Mouse (Mus musculus) midbrain, embryonic 16.5 days (tissue): Measurements from ENCODE around the gene Pth2. TPM values are rescaled to one million over a fixed set of nuclear protein-coding genes. Genes with fewer than 3 reads are reported as not detected.
A peak's percentile ranks its signal among the peaks of the same experiment; 100 is the strongest.

ENCODE experiments used
- ATAC-seq: fragments of 200-750 bp; cut with Nextera tagmentation; 2 replicates; pipeline ENCODE4 v1.8.0; 2017; ENCODE audit warnings: moderate TSS enrichment
- H3K27ac ChIP-seq: fragments of 300-500 bp; sonication (generic); 2 replicates; pipeline ENCODE4 v1.5.1; 2014; ENCODE audit warnings: mild to moderate bottlenecking, low read length, mixed read lengths
- H3K27me3 ChIP-seq: fragments of 300-500 bp; sonication (generic); 2 replicates; pipeline ENCODE4 v1.6.1; 2014; ENCODE audit warnings: low read depth, low read length, mixed read lengths; ENCODE audit not compliant: control insufficient read depth, insufficient read depth
- H3K36me3 ChIP-seq: fragments of 300-500 bp; sonication (generic); 2 replicates; pipeline ENCODE4 v1.6.1; 2014; ENCODE audit warnings: mild to moderate bottlenecking, low read length, moderate library complexity, mixed read lengths; ENCODE audit not compliant: control insufficient read depth, insufficient read depth
- H3K4me1 ChIP-seq: fragments of 300-500 bp; sonication (generic); 2 replicates; pipeline ENCODE4 v1.6.1; 2014; ENCODE audit warnings: mild to moderate bottlenecking, low read length, mixed read lengths; ENCODE audit not compliant: control insufficient read depth, insufficient read depth
- H3K4me2 ChIP-seq: fragments of 300-500 bp; sonication (generic); 2 replicates; pipeline ENCODE4 v1.6.1; 2014; ENCODE audit warnings: mild to moderate bottlenecking, low read length, mixed read lengths
- H3K4me3 ChIP-seq: fragments of 300-500 bp; sonication (generic); 2 replicates; pipeline ENCODE4 v1.5.1; 2014; ENCODE audit warnings: low read depth, mild to moderate bottlenecking, low read length, moderate library complexity, mixed read lengths
- H3K9ac ChIP-seq: fragments of 300-500 bp; sonication (generic); 2 replicates; pipeline ENCODE4 v1.6.1; 2014; ENCODE audit warnings: low read depth, low read length, mixed read lengths
- H3K9me3 ChIP-seq: fragments of 300-500 bp; sonication (generic); replicated peaks from 2 replicates; pipeline ENCODE4 v1.6.1; 2014; ENCODE audit warnings: mild to moderate bottlenecking, low read length, mixed read lengths; ENCODE audit not compliant: control insufficient read depth, poor library complexity, severe bottlenecking
- WGBS: fragments of 180-500 bp; shearing (Covaris S2); extraction: QIAGEN DNeasy Blood & Tissue Kit; methylation state at CpG from one replicate; pipeline ENCODE4 v1.1.7; 2014; 5-methylcytosine and 5-hydroxymethylcytosine counted together
- polyA plus RNA-seq: library from polyadenylated mRNA; unstranded; fragments of >200 nt; fragmentation: Nextera tagmentation; extraction: Ambion mirVana; gene quantifications from 2 replicates; pipeline ENCODE4 v1.2.1, GENCODE M21; 2015

The Pth2 gene
- polyA plus RNA-seq, 1 experiment from 2014 or later = 1.2 TPM

DNA sequence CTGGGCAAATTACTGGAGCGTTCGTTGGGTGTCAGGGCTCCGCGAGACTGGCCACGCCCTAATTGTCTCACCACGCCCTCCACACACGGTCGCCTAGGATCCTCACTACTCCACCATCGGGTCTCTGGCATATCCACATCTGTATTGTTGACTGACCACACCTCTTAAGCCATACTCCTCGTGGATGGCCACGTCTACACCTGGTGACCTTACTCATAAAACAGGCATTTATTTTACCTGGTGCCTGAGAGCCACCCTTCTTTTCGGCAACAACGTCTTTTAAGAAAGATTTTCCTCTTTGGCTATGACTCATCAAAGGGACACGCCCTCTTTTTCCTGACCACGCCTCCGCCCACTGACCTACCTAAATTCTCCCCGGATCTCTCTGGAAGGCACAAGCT is 31.1 kb downstream of the Pth2 start, which contains the start of gene Dkkl1:
Dkkl1 (minus strand) TSS at position 297 of the 401 bp plus-strand sequence.
- H3K27me3 ChIP-seq = peaks cover 21% of the 10 kb centered on the region
- H3K9me3 ChIP-seq = no peaks in the 10 kb centered on the region
- peak within 1 kb of the TSS; percentile 32 for H3K4me2 ChIP-seq
- no peak within 1 kb of the TSS for H3K9ac ChIP-seq
- no peaks in the 10 kb centered on the region for H3K36me3 ChIP-seq
- peaks cover 14% of the 10 kb centered on the region for H3K4me1 ChIP-seq
- H3K4me3 ChIP-seq = peak within 1 kb of the TSS; percentile 20
- WGBS = 6% methylated on average over 17 of the region's 17 CpGs
- no peak within 1 kb of the TSS for H3K27ac ChIP-seq
- no peak for ATAC-seq

DNA sequence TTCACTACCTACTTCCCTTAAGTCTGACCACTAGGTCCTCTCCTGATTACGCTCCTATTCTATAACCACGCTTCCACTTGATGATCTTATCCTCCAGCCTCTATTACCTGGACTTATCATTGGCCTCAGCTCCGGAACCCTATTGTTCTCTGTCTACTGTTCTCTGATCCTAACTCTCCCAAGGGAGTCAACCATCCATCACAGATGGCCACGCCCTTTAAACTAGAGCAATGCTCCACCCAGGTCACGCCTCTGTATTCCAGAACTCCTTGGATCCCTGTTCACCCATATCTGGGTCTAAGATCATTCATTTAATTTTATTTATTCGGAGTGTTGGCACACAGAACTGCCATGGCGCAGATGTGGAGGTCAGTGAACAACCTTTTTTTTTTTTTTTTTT is 31.6 kb downstream of the Pth2 start:
- H3K9me3 ChIP-seq = no peaks in the 10 kb centered on the region
- H3K4me1 ChIP-seq = peaks cover 14% of the 10 kb centered on the region
- WGBS = 76% methylated on average over 7 of the region's 7 CpGs
- no peak for ATAC-seq
- H3K36me3 ChIP-seq = no peaks in the 10 kb centered on the region
- no peak overlapping the region for H3K4me2 ChIP-seq
- no peak overlapping the region for H3K27ac ChIP-seq
- no peak overlapping the region for H3K4me3 ChIP-seq
- H3K27me3 ChIP-seq = peaks cover 21% of the 10 kb centered on the region
- no peak overlapping the region for H3K9ac ChIP-seq

DNA sequence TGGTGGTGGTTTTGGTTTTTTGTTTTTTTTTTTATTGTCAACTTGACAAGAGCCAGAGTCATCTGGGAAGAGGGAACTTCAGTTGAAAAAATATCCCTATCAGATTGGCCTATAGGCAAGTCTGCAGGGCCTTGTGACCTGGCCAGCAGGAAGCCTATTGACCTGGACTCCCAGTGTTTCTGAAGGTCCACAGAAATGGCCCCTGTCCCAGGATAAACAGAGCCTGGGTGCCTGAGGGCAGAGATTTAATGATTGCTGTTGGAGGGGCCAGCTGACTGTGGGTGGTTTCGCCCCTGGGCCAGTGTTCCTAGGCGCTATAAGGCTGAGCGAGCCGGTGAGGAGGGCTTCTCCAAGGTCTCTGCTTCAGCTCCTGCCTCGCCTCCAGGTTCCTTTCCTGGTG is 32.9 kb downstream of the Pth2 start:
- WGBS = 66% methylated on average over 5 of the region's 5 CpGs
- Histone ChIP-seq H3K4me1 (peaks cover 14% of the 10 kb centered on the region), H3K4me2 (no peak overlapping the region), H3K27me3 (peaks cover 21% of the 10 kb centered on the region), H3K9me3 (no peaks in the 10 kb centered on the region), H3K9ac (no peak overlapping the region), H3K36me3 (no peaks in the 10 kb centered on the region), H3K4me3 (no peak overlapping the region), H3K27ac (no peak overlapping the region)
- no peak for ATAC-seq

DNA sequence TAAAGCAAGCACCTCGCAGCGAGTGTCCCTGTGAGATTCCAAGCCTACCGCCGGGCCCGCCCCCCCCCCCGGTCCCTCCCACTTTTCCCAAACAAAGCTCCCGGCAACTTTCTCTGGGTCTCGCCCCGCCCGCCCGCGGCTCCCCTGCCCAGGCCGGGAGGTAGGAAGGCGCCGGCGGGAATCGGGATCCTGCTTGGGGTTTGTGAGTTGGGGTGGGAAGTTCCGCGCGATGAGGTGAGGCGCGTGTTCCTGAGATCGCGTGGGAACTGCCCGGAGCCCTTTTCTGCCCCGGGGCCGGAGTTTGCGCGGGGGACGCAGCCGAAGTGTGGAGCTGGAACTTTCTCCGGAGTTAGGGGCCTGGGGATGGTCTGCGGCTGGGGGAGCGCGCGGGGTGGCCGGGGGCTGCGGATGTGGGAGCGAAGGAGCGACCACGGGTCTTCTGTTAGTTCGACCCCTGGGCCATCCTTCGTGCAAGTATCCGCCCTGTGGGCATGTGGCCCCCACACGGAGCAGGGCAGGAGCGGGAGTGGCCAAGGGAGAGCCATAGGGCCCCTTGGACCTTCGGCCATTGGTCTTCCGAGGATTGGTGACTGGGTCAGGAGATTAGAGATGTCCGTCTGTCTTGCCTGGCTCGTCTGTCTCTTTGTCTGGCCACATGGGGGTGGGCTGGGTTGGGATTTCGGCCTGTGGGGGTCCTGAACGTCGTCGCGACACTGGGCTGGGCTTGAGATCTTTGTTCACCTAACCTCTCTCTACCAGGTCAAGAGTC is 35.1 kb downstream of the Pth2 start, which contains the start of gene Tead2:
Tead2 (plus strand) TSS at position 81 of the 769 bp plus-strand sequence.
- H3K9me3 ChIP-seq = no peaks in the 10 kb centered on the region
- H3K4me3 ChIP-seq = peak within 1 kb of the TSS; percentile 46
- peak within 1 kb of the TSS; percentile 71 for H3K4me2 ChIP-seq
- peaks cover 14% of the 10 kb centered on the region for H3K27me3 ChIP-seq
- H3K27ac ChIP-seq = peak within 1 kb of the TSS; percentile 75
- peak; percentile 59; the same call in 1 of the 2 replicates for ATAC-seq
- peak within 1 kb of the TSS; percentile 70 for H3K9ac ChIP-seq
- WGBS = under 1% methylated on average over 54 of the region's 55 CpGs
- H3K36me3 ChIP-seq = no peaks in the 10 kb centered on the region
- H3K4me1 ChIP-seq = peaks cover 14% of the 10 kb centered on the region

DNA sequence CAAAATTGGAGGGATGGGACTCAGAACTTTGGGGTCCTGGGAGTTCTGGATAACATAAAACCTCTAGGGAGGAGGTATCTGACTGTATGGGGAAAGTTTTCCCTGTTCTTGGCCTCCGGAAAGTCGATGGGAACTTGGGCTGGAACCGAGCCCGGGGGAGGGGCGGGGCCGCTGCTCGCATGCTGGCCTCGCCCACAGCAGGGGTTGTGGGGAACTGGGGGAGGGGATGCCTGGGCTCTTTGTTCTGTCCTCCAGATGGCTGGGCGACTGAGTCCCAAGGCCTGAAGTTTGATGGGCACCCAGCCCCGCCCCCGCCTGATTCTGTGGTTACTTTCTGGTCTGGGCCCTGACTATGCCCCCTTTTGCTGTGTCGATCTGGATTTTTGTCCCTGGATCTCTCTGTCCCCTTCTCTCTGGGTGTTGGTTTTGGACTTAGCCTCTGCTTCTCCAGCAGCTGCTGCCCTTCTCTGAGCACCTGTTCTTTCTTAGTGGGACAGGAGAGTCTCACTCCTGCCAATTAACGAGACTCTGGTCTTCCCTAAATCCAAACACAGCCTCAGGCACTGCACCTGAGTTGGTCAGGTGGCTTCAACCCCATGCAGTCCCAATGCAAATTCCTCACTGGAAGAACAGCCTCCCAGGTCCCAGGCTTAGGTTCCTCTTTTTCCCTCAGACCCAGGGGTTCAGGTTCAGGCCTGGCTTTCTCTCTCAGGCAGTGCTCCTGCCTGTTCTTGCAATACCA is 35.8 kb downstream of the Pth2 start:
- Histone ChIP-seq H3K36me3 (no peaks in the 10 kb centered on the region), H3K9me3 (no peaks in the 10 kb centered on the region), H3K4me1 (peaks cover 14% of the 10 kb centered on the region), H3K9ac (peak overlapping the region; percentile 70), H3K4me3 (peak overlapping the region; percentile 46), H3K27ac (peak overlapping the region; percentile 75), H3K27me3 (peaks cover 8% of the 10 kb centered on the region), H3K4me2 (peak overlapping the region; percentile 71)
- under 1% methylated on average over 13 of the region's 13 CpGs for WGBS
- peak; percentile 77 for ATAC-seq

DNA sequence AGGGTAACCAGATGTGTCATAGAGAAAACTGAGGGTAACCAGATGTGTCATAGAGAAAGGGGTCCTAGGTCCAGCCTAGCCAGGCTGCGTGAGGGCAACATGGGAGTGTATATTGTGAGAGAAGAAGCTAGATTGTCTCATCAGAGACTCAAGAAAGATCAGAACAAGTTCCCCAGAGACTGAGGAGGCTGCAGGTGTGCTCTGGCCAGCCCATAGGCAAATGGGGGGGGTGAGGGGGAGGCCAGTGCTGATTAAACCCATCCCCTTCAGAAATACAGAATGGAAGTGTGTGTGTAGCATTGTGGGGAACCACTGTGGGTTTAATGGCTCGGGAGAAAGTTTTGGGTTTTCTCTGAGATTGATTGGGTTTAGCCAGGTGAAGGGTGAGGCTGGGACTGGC is 40.9 kb downstream of the Pth2 start:
- Histone ChIP-seq H3K9ac (no peak overlapping the region), H3K27ac (no peak overlapping the region), H3K4me3 (no peak overlapping the region), H3K27me3 (no peaks in the 10 kb centered on the region), H3K4me1 (peaks cover 2% of the 10 kb centered on the region; the same call in 1 of the 2 replicates), H3K36me3 (no peaks in the 10 kb centered on the region), H3K9me3 (no peaks in the 10 kb centered on the region), H3K4me2 (no peak overlapping the region)
- ATAC-seq = no peak
- 94% methylated on average over 2 of the region's 2 CpGs for WGBS

DNA sequence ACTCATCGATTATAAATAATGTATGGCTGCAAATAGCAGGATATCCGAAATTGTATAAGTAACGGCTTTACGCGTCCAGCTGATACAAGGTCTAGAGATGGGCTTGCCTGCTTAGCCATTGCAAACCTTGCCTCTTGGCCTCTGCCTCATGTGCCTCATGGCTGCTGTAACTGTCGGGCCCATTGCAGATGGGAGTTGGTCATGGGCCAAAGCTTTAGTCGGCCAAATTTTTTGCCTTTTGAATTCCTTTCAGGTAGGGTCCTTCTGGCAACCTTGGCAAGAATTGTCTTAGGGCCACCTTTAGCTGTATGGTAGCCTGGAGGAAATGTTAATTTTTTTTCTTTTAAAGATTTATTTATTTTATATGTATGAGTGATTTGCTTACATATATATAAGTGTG is 44.0 kb downstream of the Pth2 start:
- H3K9me3 ChIP-seq = no peaks in the 10 kb centered on the region
- H3K27me3 ChIP-seq = no peaks in the 10 kb centered on the region
- 92% methylated on average over 7 of the region's 7 CpGs for WGBS
- no peak overlapping the region for H3K27ac ChIP-seq
- H3K36me3 ChIP-seq = no peaks in the 10 kb centered on the region
- ATAC-seq = no peak
- no peak overlapping the region for H3K4me3 ChIP-seq
- no peaks in the 10 kb centered on the region for H3K4me1 ChIP-seq
- no peak overlapping the region for H3K4me2 ChIP-seq
- H3K9ac ChIP-seq = no peak overlapping the region

DNA sequence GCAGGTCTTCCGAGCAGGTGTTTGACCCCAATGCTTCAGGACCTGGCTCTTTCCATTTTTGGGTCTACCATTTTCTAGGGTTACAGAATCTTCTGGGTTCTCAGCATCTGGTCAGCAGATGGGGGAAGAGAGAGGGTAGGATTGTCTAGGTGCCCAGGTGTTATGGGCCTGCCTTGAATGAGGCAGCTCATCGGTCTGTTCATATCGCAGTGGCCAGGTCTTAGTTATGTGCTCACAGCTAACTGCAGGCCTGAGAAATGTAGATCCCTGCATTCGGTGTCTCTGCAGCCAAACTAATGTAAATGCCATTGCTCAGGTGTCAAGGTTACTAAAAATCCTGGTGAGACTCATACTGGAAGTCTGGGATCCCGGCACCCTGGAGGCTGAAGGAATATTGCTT is 45.6 kb downstream of the Pth2 start:
- 98% methylated on average over 5 of the region's 5 CpGs for WGBS
- no peak overlapping the region for H3K4me2 ChIP-seq
- H3K27me3 ChIP-seq = no peaks in the 10 kb centered on the region
- H3K4me3 ChIP-seq = no peak overlapping the region
- H3K36me3 ChIP-seq = no peaks in the 10 kb centered on the region
- no peaks in the 10 kb centered on the region for H3K4me1 ChIP-seq
- no peak for ATAC-seq
- no peak overlapping the region for H3K9ac ChIP-seq
- H3K9me3 ChIP-seq = no peaks in the 10 kb centered on the region
- no peak overlapping the region for H3K27ac ChIP-seq

DNA sequence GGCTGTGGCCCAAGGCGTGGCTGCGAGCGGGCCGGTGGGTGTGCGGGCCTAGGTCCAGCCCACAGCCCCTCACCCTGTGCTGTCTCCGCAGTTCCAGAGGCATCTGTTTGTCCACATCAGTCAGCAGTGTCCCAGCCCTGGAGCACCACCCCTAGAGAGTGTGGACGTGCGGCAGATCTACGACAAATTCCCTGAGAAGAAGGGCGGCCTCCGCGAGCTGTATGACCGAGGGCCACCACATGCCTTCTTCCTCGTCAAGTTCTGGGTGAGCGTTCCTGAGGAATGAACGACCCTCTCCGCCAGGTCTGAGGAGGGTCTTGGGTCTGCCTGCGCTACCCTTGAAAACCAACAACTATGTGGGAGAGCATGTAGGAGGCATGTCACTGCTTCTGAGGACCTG is 47.8 kb downstream of the Pth2 start:
- H3K9ac ChIP-seq = no peak overlapping the region
- no peaks in the 10 kb centered on the region for H3K27me3 ChIP-seq
- H3K27ac ChIP-seq = no peak overlapping the region
- 96% methylated on average over 18 of the region's 18 CpGs for WGBS
- ATAC-seq = no peak
- H3K4me3 ChIP-seq = no peak overlapping the region
- no peaks in the 10 kb centered on the region for H3K4me1 ChIP-seq
- H3K9me3 ChIP-seq = no peaks in the 10 kb centered on the region
- H3K36me3 ChIP-seq = no peaks in the 10 kb centered on the region
- H3K4me2 ChIP-seq = no peak overlapping the region
